Comparison of ENCODE assay signal across 8 mouse cellular contexts in the genomic region with DNA sequence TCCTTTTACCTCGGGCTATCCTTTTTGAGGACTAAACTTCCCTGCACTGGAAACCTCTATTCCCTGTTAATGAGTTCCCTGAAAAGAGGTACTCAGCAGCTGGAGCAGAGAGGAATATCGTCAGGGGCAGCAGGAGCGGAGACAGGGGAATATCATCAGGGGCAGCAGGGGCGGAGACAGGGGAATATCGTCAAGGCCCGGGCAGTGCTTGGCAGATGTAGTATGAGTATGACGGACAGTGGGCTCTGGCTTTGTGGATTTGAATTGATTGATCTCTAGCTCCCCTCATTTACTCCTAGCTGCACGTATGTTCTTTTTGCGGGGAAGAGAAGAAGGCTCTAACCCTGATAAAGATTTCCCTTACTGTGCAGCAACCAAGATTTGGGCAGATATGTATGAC. TPM values are rescaled to one million over a fixed set of nuclear protein-coding genes. Genes with fewer than 3 reads are reported as not detected.
DNase-seq lines count a peak whose midpoint lies in the region; ATAC-seq and TF ChIP-seq lines count a peak whose summit lies in the region.

No protein-coding gene starts in this region.

- peaks cover 2% of the 10 kb centered on the region for H3K4me1 ChIP-seq in ES-Bruce4 (ENCODE audit: control insufficient read depth, insufficient read depth, low read length)
- H3K4me1 ChIP-seq in forebrain, embryonic 15.5 days = peaks cover 18% of the 10 kb centered on the region
- H3K4me1 ChIP-seq in liver, embryonic 13.5 days (replicated peaks) = peaks cover 20% of the 10 kb centered on the region

- H3K9ac ChIP-seq in ES-Bruce4 (ENCODE audit: low read depth, poor library complexity, severe bottlenecking) = peak overlapping the region; percentile 88
- peak overlapping the region; percentile 73 for H3K9ac ChIP-seq in forebrain, embryonic 15.5 days (replicated peaks)
- H3K9ac ChIP-seq in liver, embryonic 13.5 days = peak overlapping the region; percentile 98

- no peak for TF ChIP-seq EP300 in ES-Bruce4 (IDR thresholded peaks at IDR 0.05; ENCODE audit: insufficient read depth, low read depth, low read length)

- no peak overlapping the region for H3K4me3 ChIP-seq in ES-Bruce4 (ENCODE audit: low read depth, low read length)
- H3K4me3 ChIP-seq in forebrain, embryonic 15.5 days = peak overlapping the region; percentile 77
- H3K4me3 ChIP-seq in liver, embryonic 13.5 days (replicated peaks) = peak overlapping the region; percentile 95

- no peak for TF ChIP-seq POLR2A in ES-Bruce4 (IDR thresholded peaks at IDR 0.05; ENCODE audit: insufficient read depth, low read length)

- H3K9me3 ChIP-seq in ES-Bruce4 (replicated peaks; ENCODE audit: control insufficient read depth, insufficient read depth, low read length, poor library complexity, severe bottlenecking) = no peaks in the 10 kb centered on the region
- H3K9me3 ChIP-seq in forebrain, embryonic 15.5 days = no peaks in the 10 kb centered on the region
- no peaks in the 10 kb centered on the region for H3K9me3 ChIP-seq in liver, embryonic 13.5 days (replicated peaks)

- H3K36me3 ChIP-seq in ES-Bruce4 (ENCODE audit: control insufficient read depth, insufficient read depth, low read length, poor library complexity, severe bottlenecking) = no peaks in the 10 kb centered on the region
- no peaks in the 10 kb centered on the region for H3K36me3 ChIP-seq in forebrain, embryonic 15.5 days
- H3K36me3 ChIP-seq in liver, embryonic 13.5 days = peaks cover 15% of the 10 kb centered on the region

- no peaks in the 10 kb centered on the region for H3K27me3 ChIP-seq in ES-Bruce4 (ENCODE audit: control insufficient read depth, insufficient read depth, low read length, poor library complexity, severe bottlenecking)
- H3K27me3 ChIP-seq in forebrain, embryonic 15.5 days = no peaks in the 10 kb centered on the region
- H3K27me3 ChIP-seq in liver, embryonic 13.5 days = 0 out of 2 replicates have a peak, but pooled peaks cover 4% of the 10 kb centered on the region

- DNase-seq in heart, adult 11 months = peak; percentile 89
- no peak for DNase-seq in heart, postnatal 36 days
- no peak for DNase-seq in liver, embryonic 13.5 days
- DNase-seq in adrenal gland, adult 8-10 months = no peak
- DNase-seq in gastrocnemius, postnatal 25 days = no peak
- no peak for DNase-seq in T-cell, adult 2 months (ENCODE audit: low spot score)

- no peak for ATAC-seq in forebrain, embryonic 15.5 days (replicated peaks)
- ATAC-seq in liver, embryonic 13.5 days (ENCODE audit: low read depth) = no peak

- 46% methylated on average over 9 of the region's 9 CpGs for WGBS in forebrain, embryonic 15.5 days
- WGBS in liver, embryonic 13.5 days (ENCODE audit: insufficient replicate concordance) = 59% methylated on average over 9 of the region's 9 CpGs

- H3K27ac ChIP-seq in ES-Bruce4 (ENCODE audit: insufficient read depth, low read length) = no peak overlapping the region
- peak overlapping the region; percentile 93 for H3K27ac ChIP-seq in forebrain, embryonic 15.5 days (replicated peaks)
- H3K27ac ChIP-seq in liver, embryonic 13.5 days = peak overlapping the region; percentile 99

- peak overlapping the region; percentile 80 for H3K4me2 ChIP-seq in forebrain, embryonic 15.5 days (replicated peaks)
- peak overlapping the region; percentile 87 for H3K4me2 ChIP-seq in liver, embryonic 13.5 days

- TF ChIP-seq CTCF in ES-Bruce4 (IDR thresholded peaks at IDR 0.05; ENCODE audit: low read depth, low read length) = no peak

- intact Hi-C loops in heart, postnatal 36 days (cut with DNase I) = loop anchor here (5.0 to 10.0 kb wide), 2 partner anchors 191 to 794 kb away; a partner anchor contains a TSS

RNA-seq across cellular contexts. Expression of a gene that starts 0.7 kb away (rescaled TPM):
- total RNA-seq in heart, postnatal 36 days (2021) = 10 to 100 TPM; 13.8 to 14.9 TPM
- polyA plus RNA-seq in ES-Bruce4 (2011; ENCODE audit: insufficient read depth, insufficient read length, low read depth, missing spikeins) = 12.1 and 12.8 TPM in 2 replicates
- 8.4 and 8.9 TPM in 2 replicates for polyA plus RNA-seq in forebrain, embryonic 15.5 days (2015; fragmentation: Nextera tagmentation; extraction: Ambion mirVana)
- polyA plus RNA-seq in liver, embryonic 13.5 days (2015; fragmentation: Nextera tagmentation; extraction: Ambion mirVana) = 5.6 and 6.1 TPM in 2 replicates
- total RNA-seq in adrenal gland, adult 8-10 months (2022) = 10 to 100 TPM; 25.4 to 31.5 (median 27.6) TPM
- 1 to 10 TPM; 9.3 to 9.9 TPM for total RNA-seq in gastrocnemius, postnatal 25 days (2021)

RNA-seq across cellular contexts. Expression of a gene that starts 1.3 kb away (rescaled TPM):
- 10 to 100 TPM; 12.4 to 14.8 TPM for total RNA-seq in heart, postnatal 36 days (2021)
- 60.0 and 73.4 TPM in 2 replicates for polyA plus RNA-seq in ES-Bruce4 (2011; ENCODE audit: insufficient read depth, insufficient read length, low read depth, missing spikeins)
- polyA plus RNA-seq in forebrain, embryonic 15.5 days (2015; fragmentation: Nextera tagmentation; extraction: Ambion mirVana) = 48.9 and 54.9 TPM in 2 replicates
- polyA plus RNA-seq in liver, embryonic 13.5 days (2015; fragmentation: Nextera tagmentation; extraction: Ambion mirVana) = 80.1 and 96.0 TPM in 2 replicates
- 10 to 100 TPM; 22.9 to 40.8 (median 30.9) TPM for total RNA-seq in adrenal gland, adult 8-10 months (2022)
- 10 to 100 TPM in 1 of 2 experiments, 1 to 10 TPM in 1; 9.6 to 10.0 TPM for total RNA-seq in gastrocnemius, postnatal 25 days (2021)

RNA-seq across cellular contexts. Expression of a gene that starts 44.3 kb away (rescaled TPM):
- total RNA-seq in heart, postnatal 36 days (2021) = 1 to 10 TPM; 5.1 to 5.2 TPM
- 19.7 and 19.8 TPM in 2 replicates for polyA plus RNA-seq in ES-Bruce4 (2011; ENCODE audit: insufficient read depth, insufficient read length, low read depth, missing spikeins)
- 22.0 and 23.6 TPM in 2 replicates for polyA plus RNA-seq in forebrain, embryonic 15.5 days (2015; fragmentation: Nextera tagmentation; extraction: Ambion mirVana)
- 6.0 and 7.3 TPM in 2 replicates for polyA plus RNA-seq in liver, embryonic 13.5 days (2015; fragmentation: Nextera tagmentation; extraction: Ambion mirVana)
- 10 to 100 TPM in 3 of 4 experiments, 1 to 10 TPM in 1; 8.0 to 15.0 (median 12.7) TPM for total RNA-seq in adrenal gland, adult 8-10 months (2022)
- 1 to 10 TPM; 4.9 to 5.3 TPM for total RNA-seq in gastrocnemius, postnatal 25 days (2021)
